Mouse (Mus musculus) thymus, adult 18-20 months (tissue): ENCODE measurements around the gene Spast.

ENCODE experiments used
- DNase-seq, 2 experiments: peaks; one replicate each; pipeline ENCODE4 v3.0.0; 2022; ENCODE audit warnings: mixed read lengths in 2 of 2

The Spast gene

GRCm38 (mm10) chr17:74431481-74431880, 92.7 kb downstream of the Spast start:
- DNase-seq = no peak

- DNase-seq = no peak
These were observed 93.8 kb downstream of the Spast start for GRCm38 (mm10) chr17:74432631-74433030.

- DNase-seq = no peak
These were observed 99.0 kb downstream of the Spast start for GRCm38 (mm10) chr17:74437762-74438161.

GRCm38 (mm10) chr17:74440486-74440885, 101.7 kb downstream of the Spast start:
- no peak for DNase-seq
